Mouse (Mus musculus): ENCODE measurements around the gene Mark1.

DNA sequence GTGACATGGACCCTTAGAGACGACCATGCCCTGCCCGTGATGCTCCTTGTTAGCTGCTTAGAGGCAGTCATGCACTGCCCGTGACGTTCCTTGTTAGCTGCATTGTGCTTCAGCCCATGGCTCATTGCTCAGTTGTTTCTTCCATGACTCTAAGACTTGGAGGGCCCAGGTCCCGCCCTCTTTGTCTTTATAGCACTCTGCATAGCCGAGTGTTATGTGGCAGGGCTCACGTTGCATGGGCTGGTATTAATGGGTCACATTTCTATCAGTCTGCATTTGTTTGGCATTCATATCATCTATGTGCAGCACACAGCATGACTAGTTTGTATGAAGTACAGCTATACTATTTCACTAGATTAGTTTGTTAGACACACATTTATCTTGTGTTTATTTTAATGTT is 95.7 kb downstream of the Mark1 start:
- TF ChIP-seq CTCF (IDR thresholded peaks at IDR 0.05; ENCODE audit: low read depth) (no peak), EP300 (IDR thresholded peaks at IDR 0.05; ENCODE audit: low read depth) (no peak)
